Mouse (Mus musculus): Measurements from ENCODE around the gene Ndufs5.

- TF ChIP-seq IRF4 (IDR thresholded peaks at IDR 0.05; ENCODE audit: low read depth, low read length): no peak
- TF ChIP-seq EP300 (IDR thresholded peaks at IDR 0.05; ENCODE audit: low read length): no peak
- TF ChIP-seq POLR2A (IDR thresholded peaks at IDR 0.05; ENCODE audit: low read depth, low read length): no peak
- TF ChIP-seq ZNF384 (IDR thresholded peaks at IDR 0.05; ENCODE audit: low read depth, low read length): no peak
- TF ChIP-seq NELFE (IDR thresholded peaks at IDR 0.05; ENCODE audit: low read depth, low read length): no peak
- no peak for TF ChIP-seq ZC3H11A (IDR thresholded peaks at IDR 0.05; ENCODE audit: low read depth, low read length)
- no peak for TF ChIP-seq KAT2A (IDR thresholded peaks at IDR 0.05; ENCODE audit: insufficient replicate concordance, low read length)
- TF ChIP-seq BHLHE40 (IDR thresholded peaks at IDR 0.05; ENCODE audit: low read depth, low read length): no peak
- no peak for TF ChIP-seq MAX (IDR thresholded peaks at IDR 0.05; ENCODE audit: low read length)
- TF ChIP-seq E2F4 (IDR thresholded peaks at IDR 0.05; ENCODE audit: insufficient replicate concordance, low read depth, low read length): no peak
- TF ChIP-seq POLR2AphosphoS2 (IDR thresholded peaks at IDR 0.05; ENCODE audit: low read depth, low read length): no peak
- TF ChIP-seq RAD21 (IDR thresholded peaks at IDR 0.05; ENCODE audit: low read depth, low read length): no peak
- TF ChIP-seq CTCF (conservative IDR thresholded peaks at IDR 0.05 in 1 of 2, IDR thresholded peaks at IDR 0.05 in 1 of 2; ENCODE audit: low read depth in 2 of 2, low read length in 2 of 2): no peak
These were observed 24.6 kb downstream of the Ndufs5 start for GRCm38 (mm10) chr4:123693384-123693783.
